Mouse (Mus musculus): ENCODE measurements at regions not wholly inside any gene's neighbourhood (a gene's known extent, or its start where the extent isn't known, plus 50 kb on each side); places are given as distances from the start of the nearest gene placed in this dataset.

GRCm38 (mm10) chr9:51379589-51379988 is 50.9 kb upstream of the 1810046K07Rik start:
- Histone ChIP-seq H3K9ac (ENCODE audit: low read depth, low read length) (no peak overlapping the region), H3K4me3 (ENCODE audit: low read length) (no peak overlapping the region), H3K9me3 (ENCODE audit: control insufficient read depth, low read length) (no peaks in the 10 kb centered on the region; the same call in 1 of the 2 replicates), H3K36me3 (ENCODE audit: control insufficient read depth, insufficient read depth, low read length) (no peaks in the 10 kb centered on the region), H3K27ac (ENCODE audit: low read depth, low read length) (no peak overlapping the region), H3K27me3 (ENCODE audit: control insufficient read depth, insufficient read depth, low read length) (no peaks in the 10 kb centered on the region), H3K4me2 (replicated peaks; ENCODE audit: low read depth, low read length) (no peak overlapping the region), H3K4me1 (ENCODE audit: control insufficient read depth, insufficient read depth, low read length) (no peaks in the 10 kb centered on the region)
- ATAC-seq (ENCODE audit: low FRiP score, low TSS enrichment) = no peak
- 63% methylated on average over 6 of the region's 6 CpGs for WGBS

GRCm38 (mm10) chr9:51393921-51394320 is 65.2 kb upstream of the 1810046K07Rik start:
- no peaks in the 10 kb centered on the region for H3K4me1 ChIP-seq (ENCODE audit: control insufficient read depth, insufficient read depth, low read length)
- no peaks in the 10 kb centered on the region for H3K27me3 ChIP-seq (ENCODE audit: control insufficient read depth, insufficient read depth, low read length)
- no peaks in the 10 kb centered on the region for H3K36me3 ChIP-seq (ENCODE audit: control insufficient read depth, insufficient read depth, low read length)
- no peak overlapping the region for H3K4me2 ChIP-seq (replicated peaks; ENCODE audit: low read depth, low read length)
- no peak overlapping the region for H3K9ac ChIP-seq (ENCODE audit: low read depth, low read length)
- no peak for ATAC-seq (ENCODE audit: low FRiP score, low TSS enrichment)
- H3K4me3 ChIP-seq (ENCODE audit: low read length) = no peak overlapping the region
- no peaks in the 10 kb centered on the region for H3K9me3 ChIP-seq (ENCODE audit: control insufficient read depth, low read length)
- 91% methylated on average over 2 of the region's 2 CpGs for WGBS
- H3K27ac ChIP-seq (ENCODE audit: low read depth, low read length) = no peak overlapping the region

- no peak overlapping the region for H3K4me2 ChIP-seq (replicated peaks; ENCODE audit: low read depth, low read length)
- no peak for ATAC-seq (ENCODE audit: low FRiP score, low TSS enrichment)
- no peaks in the 10 kb centered on the region for H3K4me1 ChIP-seq (ENCODE audit: control insufficient read depth, insufficient read depth, low read length)
- no peaks in the 10 kb centered on the region for H3K9me3 ChIP-seq (ENCODE audit: control insufficient read depth, low read length)
- no peaks in the 10 kb centered on the region for H3K36me3 ChIP-seq (ENCODE audit: control insufficient read depth, insufficient read depth, low read length)
- peak overlapping the region; percentile 12; the same call in 1 of the 2 replicates for H3K27ac ChIP-seq (ENCODE audit: low read depth, low read length)
- 57% methylated on average over 9 of the region's 9 CpGs for WGBS
- H3K27me3 ChIP-seq (ENCODE audit: control insufficient read depth, insufficient read depth, low read length) = no peaks in the 10 kb centered on the region
- H3K9ac ChIP-seq (ENCODE audit: low read depth, low read length) = no peak overlapping the region
- no peak overlapping the region for H3K4me3 ChIP-seq (ENCODE audit: low read length)
Observed at GRCm38 (mm10) chr9:51394372-51394771, 65.7 kb upstream of the 1810046K07Rik start.

- Histone ChIP-seq H3K9ac (ENCODE audit: low read depth, low read length) (no peak overlapping the region), H3K27me3 (ENCODE audit: control insufficient read depth, insufficient read depth, low read length) (no peaks in the 10 kb centered on the region), H3K4me1 (ENCODE audit: control insufficient read depth, insufficient read depth, low read length) (no peaks in the 10 kb centered on the region), H3K4me3 (ENCODE audit: low read length) (no peak overlapping the region), H3K36me3 (ENCODE audit: control insufficient read depth, insufficient read depth, low read length) (no peaks in the 10 kb centered on the region), H3K9me3 (ENCODE audit: control insufficient read depth, low read length) (no peaks in the 10 kb centered on the region), H3K27ac (ENCODE audit: low read depth, low read length) (no peak overlapping the region), H3K4me2 (replicated peaks; ENCODE audit: low read depth, low read length) (no peak overlapping the region)
- WGBS = 91% methylated on average over 3 of the region's 3 CpGs
- no peak for ATAC-seq (ENCODE audit: low FRiP score, low TSS enrichment)
Observed at GRCm38 (mm10) chr9:51396801-51397200, 68.1 kb upstream of the 1810046K07Rik start.

- ATAC-seq (ENCODE audit: low FRiP score, low TSS enrichment) = no peak
- no peaks in the 10 kb centered on the region for H3K4me1 ChIP-seq (ENCODE audit: control insufficient read depth, insufficient read depth, low read length)
- H3K27me3 ChIP-seq (ENCODE audit: control insufficient read depth, insufficient read depth, low read length) = no peaks in the 10 kb centered on the region
- H3K9ac ChIP-seq (ENCODE audit: low read depth, low read length) = no peak overlapping the region
- no peaks in the 10 kb centered on the region for H3K9me3 ChIP-seq (ENCODE audit: control insufficient read depth, low read length)
- 0% methylated on average over 1 of the region's 1 CpGs for WGBS
- H3K4me3 ChIP-seq (ENCODE audit: low read length) = no peak overlapping the region
- H3K4me2 ChIP-seq (replicated peaks; ENCODE audit: low read depth, low read length) = no peak overlapping the region
- no peak overlapping the region for H3K27ac ChIP-seq (ENCODE audit: low read depth, low read length)
- no peaks in the 10 kb centered on the region for H3K36me3 ChIP-seq (ENCODE audit: control insufficient read depth, insufficient read depth, low read length)
Observed at GRCm38 (mm10) chr9:51397589-51398220, 69.0 kb upstream of the 1810046K07Rik start.

GRCm38 (mm10) chr9:51398886-51399285 is 70.2 kb upstream of the 1810046K07Rik start:
- 87% methylated on average over 4 of the region's 4 CpGs for WGBS

GRCm38 (mm10) chr9:51399356-51399755 is 70.6 kb upstream of the 1810046K07Rik start:
- ATAC-seq (ENCODE audit: low FRiP score, low TSS enrichment) = no peak

More at GRCm38 (mm10) chr9:51398886-51399285, 70.2 kb upstream of the 1810046K07Rik start:
- H3K4me3 ChIP-seq (ENCODE audit: low read length) = no peak overlapping the region
- no peak overlapping the region for H3K9ac ChIP-seq (ENCODE audit: low read depth, low read length)
- no peak for ATAC-seq (ENCODE audit: low FRiP score, low TSS enrichment)
- no peaks in the 10 kb centered on the region for H3K36me3 ChIP-seq (ENCODE audit: control insufficient read depth, insufficient read depth, low read length)
- H3K4me2 ChIP-seq (replicated peaks; ENCODE audit: low read depth, low read length) = no peak overlapping the region
- no peaks in the 10 kb centered on the region for H3K4me1 ChIP-seq (ENCODE audit: control insufficient read depth, insufficient read depth, low read length)
- H3K9me3 ChIP-seq (ENCODE audit: control insufficient read depth, low read length) = no peaks in the 10 kb centered on the region
- no peak overlapping the region for H3K27ac ChIP-seq (ENCODE audit: low read depth, low read length)
- H3K27me3 ChIP-seq (ENCODE audit: control insufficient read depth, insufficient read depth, low read length) = no peaks in the 10 kb centered on the region

GRCm38 (mm10) chr9:51401779-51402178 is 73.1 kb upstream of the 1810046K07Rik start:
- ATAC-seq (ENCODE audit: low FRiP score, low TSS enrichment) = no peak
- Histone ChIP-seq H3K9ac (ENCODE audit: low read depth, low read length) (no peak overlapping the region), H3K4me2 (replicated peaks; ENCODE audit: low read depth, low read length) (no peak overlapping the region), H3K36me3 (ENCODE audit: control insufficient read depth, insufficient read depth, low read length) (no peaks in the 10 kb centered on the region), H3K4me1 (ENCODE audit: control insufficient read depth, insufficient read depth, low read length) (no peaks in the 10 kb centered on the region), H3K9me3 (ENCODE audit: control insufficient read depth, low read length) (no peaks in the 10 kb centered on the region), H3K27me3 (ENCODE audit: control insufficient read depth, insufficient read depth, low read length) (no peaks in the 10 kb centered on the region), H3K4me3 (ENCODE audit: low read length) (no peak overlapping the region), H3K27ac (ENCODE audit: low read depth, low read length) (no peak overlapping the region)
- WGBS = 83% methylated on average over 3 of the region's 3 CpGs

More at GRCm38 (mm10) chr9:51399356-51399755, 70.6 kb upstream of the 1810046K07Rik start:
- H3K27me3 ChIP-seq (ENCODE audit: control insufficient read depth, insufficient read depth, low read length) = no peaks in the 10 kb centered on the region
- H3K36me3 ChIP-seq (ENCODE audit: control insufficient read depth, insufficient read depth, low read length) = no peaks in the 10 kb centered on the region
- H3K4me2 ChIP-seq (replicated peaks; ENCODE audit: low read depth, low read length) = no peak overlapping the region
- no peak overlapping the region for H3K9ac ChIP-seq (ENCODE audit: low read depth, low read length)
- no peak overlapping the region for H3K4me3 ChIP-seq (ENCODE audit: low read length)
- no peaks in the 10 kb centered on the region for H3K9me3 ChIP-seq (ENCODE audit: control insufficient read depth, low read length)
- H3K4me1 ChIP-seq (ENCODE audit: control insufficient read depth, insufficient read depth, low read length) = no peaks in the 10 kb centered on the region
- 16% methylated on average over 4 of the region's 4 CpGs for WGBS
- H3K27ac ChIP-seq (ENCODE audit: low read depth, low read length) = no peak overlapping the region

- H3K36me3 ChIP-seq (ENCODE audit: control insufficient read depth, insufficient read depth, low read length) = no peaks in the 10 kb centered on the region
- no peak overlapping the region for H3K4me2 ChIP-seq (replicated peaks; ENCODE audit: low read depth, low read length)
- 48% methylated on average over 1 of the region's 1 CpGs for WGBS
- no peaks in the 10 kb centered on the region for H3K4me1 ChIP-seq (ENCODE audit: control insufficient read depth, insufficient read depth, low read length)
- H3K27me3 ChIP-seq (ENCODE audit: control insufficient read depth, insufficient read depth, low read length) = no peaks in the 10 kb centered on the region
- H3K9ac ChIP-seq (ENCODE audit: low read depth, low read length) = no peak overlapping the region
- no peaks in the 10 kb centered on the region for H3K9me3 ChIP-seq (ENCODE audit: control insufficient read depth, low read length)
- H3K27ac ChIP-seq (ENCODE audit: low read depth, low read length) = no peak overlapping the region
- no peak overlapping the region for H3K4me3 ChIP-seq (ENCODE audit: low read length)
- ATAC-seq (ENCODE audit: low FRiP score, low TSS enrichment) = no peak
Observed at GRCm38 (mm10) chr9:51407978-51408377, 79.3 kb upstream of the 1810046K07Rik start.
